Mouse (Mus musculus) adrenal gland, postnatal 4 days (tissue): ENCODE measurements at regions not wholly inside any gene's neighbourhood (a gene's known extent, or its start where the extent isn't known, plus 50 kb on each side); places are given as distances from the start of the nearest gene placed in this dataset.

Experiments
- DNase-seq, 2 experiments: peaks; one replicate each; pipeline ENCODE4 v3.0.0; 2021 to 2022; ENCODE audit warnings: low spot score in 2 of 2, mixed read lengths in 2 of 2

GRCm38 (mm10) chr13:83716711-83717171, 212.9 kb downstream of the Mef2c start:
- DNase-seq = no peak

GRCm38 (mm10) chr13:83717686-83718210, 213.9 kb downstream of the Mef2c start:
- no peak for DNase-seq

- no peak for DNase-seq
These were observed 214.9 kb downstream of the Mef2c start for GRCm38 (mm10) chr13:83718431-83719410.

GRCm38 (mm10) chr13:83719635-83720291, 215.9 kb downstream of the Mef2c start:
- DNase-seq = no peak

- DNase-seq = no peak
These were observed 216.5 kb downstream of the Mef2c start for GRCm38 (mm10) chr13:83720352-83720751.

GRCm38 (mm10) chr13:83720883-83721371, 217.1 kb downstream of the Mef2c start:
- no peak for DNase-seq

- DNase-seq = no peak
These were observed 217.7 kb downstream of the Mef2c start for GRCm38 (mm10) chr13:83721563-83721962.

- DNase-seq = no peak
These were observed 218.4 kb downstream of the Mef2c start for GRCm38 (mm10) chr13:83722241-83722640.

GRCm38 (mm10) chr13:83722791-83723190, 219.0 kb downstream of the Mef2c start:
- DNase-seq = no peak

- no peak for DNase-seq
These were observed 219.6 kb downstream of the Mef2c start for GRCm38 (mm10) chr13:83723396-83723795.

- DNase-seq = no peak
These were observed 220.4 kb downstream of the Mef2c start for GRCm38 (mm10) chr13:83724196-83724595.

- no peak for DNase-seq
These were observed 221.2 kb downstream of the Mef2c start for GRCm38 (mm10) chr13:83724995-83725394.

GRCm38 (mm10) chr13:83725831-83726230, 222.0 kb downstream of the Mef2c start:
- no peak for DNase-seq

- DNase-seq = no peak
These were observed 222.6 kb downstream of the Mef2c start for GRCm38 (mm10) chr13:83726346-83726975.

- no peak for DNase-seq
These were observed 223.4 kb downstream of the Mef2c start for GRCm38 (mm10) chr13:83727051-83727765.

GRCm38 (mm10) chr13:83727766-83728395, 224.0 kb downstream of the Mef2c start:
- DNase-seq = no peak

GRCm38 (mm10) chr13:83728421-83729010, 224.7 kb downstream of the Mef2c start:
- DNase-seq = no peak

GRCm38 (mm10) chr13:83729331-83730009, 225.6 kb downstream of the Mef2c start:
- no peak for DNase-seq

- no peak for DNase-seq
These were observed 226.4 kb downstream of the Mef2c start for GRCm38 (mm10) chr13:83730155-83730712.
